Mouse (Mus musculus) right cerebral cortex, postnatal 36 days (tissue): ENCODE results near the gene Arhgef17.

Source experiments
- DNase-seq, 2 experiments: peaks; one replicate each; pipeline ENCODE4 v3.0.0; 2022; ENCODE audit warnings: low spot score in 2 of 2, mixed read lengths in 1 of 2

The Arhgef17 gene

GRCm38 (mm10) chr7:100931926-100932480, at the start of gene Arhgef17:
Arhgef17 (minus strand) TSS chr7:100932107.
- DNase-seq: no peak

- DNase-seq: no peak
Measured at GRCm38 (mm10) chr7:100979175-100979574, 47.3 kb upstream of the Arhgef17 start.

- DNase-seq: no peak
Measured at GRCm38 (mm10) chr7:100978171-100978570, 46.3 kb upstream of the Arhgef17 start.

GRCm38 (mm10) chr7:100974135-100974903, 42.4 kb upstream of the Arhgef17 start, which contains the start of gene P2ry6:
P2ry6 (minus strand) TSS chr7:100974649.
- no peak for DNase-seq

GRCm38 (mm10) chr7:100972875-100973274, 41.0 kb upstream of the Arhgef17 start:
- DNase-seq: no peak

- DNase-seq: no peak
Measured at GRCm38 (mm10) chr7:100968874-100969659, 37.2 kb upstream of the Arhgef17 start.

- no peak for DNase-seq
Measured at GRCm38 (mm10) chr7:100968376-100968775, 36.5 kb upstream of the Arhgef17 start.

- DNase-seq: no peak
Measured at GRCm38 (mm10) chr7:100967850-100968249, 35.9 kb upstream of the Arhgef17 start.

- DNase-seq: no peak
Measured at GRCm38 (mm10) chr7:100966014-100966413, 34.1 kb upstream of the Arhgef17 start.

- no peak for DNase-seq
Measured at GRCm38 (mm10) chr7:100965079-100965478, 33.2 kb upstream of the Arhgef17 start.

GRCm38 (mm10) chr7:100964242-100964641, 32.3 kb upstream of the Arhgef17 start:
- no peak for DNase-seq

GRCm38 (mm10) chr7:100963381-100963780, 31.5 kb upstream of the Arhgef17 start:
- no peak for DNase-seq

- DNase-seq: no peak
Measured at GRCm38 (mm10) chr7:100961146-100961545, 29.2 kb upstream of the Arhgef17 start.

GRCm38 (mm10) chr7:100960462-100960861, 28.6 kb upstream of the Arhgef17 start:
- DNase-seq: no peak

- DNase-seq: no peak
Measured at GRCm38 (mm10) chr7:100958426-100958825, 26.5 kb upstream of the Arhgef17 start.

- DNase-seq: no peak
Measured at GRCm38 (mm10) chr7:100952686-100953085, 20.8 kb upstream of the Arhgef17 start.

- DNase-seq: no peak
Measured at GRCm38 (mm10) chr7:100951903-100952302, 20.0 kb upstream of the Arhgef17 start.

GRCm38 (mm10) chr7:100950481-100951010, 18.6 kb upstream of the Arhgef17 start:
- no peak for DNase-seq

GRCm38 (mm10) chr7:100950031-100950430, 18.1 kb upstream of the Arhgef17 start:
- no peak for DNase-seq

- no peak for DNase-seq
Measured at GRCm38 (mm10) chr7:100944738-100945137, 12.8 kb upstream of the Arhgef17 start.

- DNase-seq: no peak
Measured at GRCm38 (mm10) chr7:100944306-100944705, 12.4 kb upstream of the Arhgef17 start.
